Mouse (Mus musculus) regulatory T cell (primary cell): ENCODE data around the gene Nin.

ENCODE experiments used
- in situ Hi-C: fragments of 300-600 bp; cut with MboI, MseI; formaldehyde crosslinking; loops from one replicate; pipeline ENCODE4 v1.15.1; 2025; ENCODE audit warnings: high pct_unique_total_duplicates

Gene Nin

GRCm38 (mm10) chr12:70082935-70083532 lies 30.5 kb downstream of the Nin start:
- in situ Hi-C loops: no loop called here

- in situ Hi-C loops: no loop called here
These were observed 31.0 kb downstream of the Nin start for GRCm38 (mm10) chr12:70082485-70082884.

DNA sequence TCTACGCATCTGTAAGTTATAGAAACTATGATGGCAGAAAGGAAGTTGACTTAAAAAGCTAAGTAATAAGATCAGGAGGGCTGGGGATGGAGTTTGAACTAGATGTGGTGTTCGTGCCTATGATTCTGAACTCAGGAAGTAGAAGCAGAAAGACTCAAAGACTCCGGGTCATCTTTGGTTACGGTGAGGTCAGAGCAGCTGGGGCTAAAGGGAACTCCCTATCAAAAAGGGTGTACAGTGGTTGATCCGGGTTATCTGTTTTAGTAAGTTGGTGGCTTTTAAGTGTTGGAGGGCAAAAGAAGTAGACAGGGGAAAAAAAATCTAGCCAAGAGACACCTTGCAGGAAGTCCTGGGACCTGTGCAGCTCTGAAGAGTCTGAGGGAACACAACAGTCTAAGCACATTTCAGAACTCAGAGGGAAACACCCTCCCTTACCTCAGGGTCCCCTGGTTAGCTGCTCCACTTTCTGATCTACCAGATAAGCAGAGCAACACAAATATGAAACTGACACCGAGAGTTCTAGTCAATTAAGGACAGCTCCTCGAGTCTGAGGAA lies 35.0 kb downstream of the Nin start:
- in situ Hi-C loops: no loop called here

DNA sequence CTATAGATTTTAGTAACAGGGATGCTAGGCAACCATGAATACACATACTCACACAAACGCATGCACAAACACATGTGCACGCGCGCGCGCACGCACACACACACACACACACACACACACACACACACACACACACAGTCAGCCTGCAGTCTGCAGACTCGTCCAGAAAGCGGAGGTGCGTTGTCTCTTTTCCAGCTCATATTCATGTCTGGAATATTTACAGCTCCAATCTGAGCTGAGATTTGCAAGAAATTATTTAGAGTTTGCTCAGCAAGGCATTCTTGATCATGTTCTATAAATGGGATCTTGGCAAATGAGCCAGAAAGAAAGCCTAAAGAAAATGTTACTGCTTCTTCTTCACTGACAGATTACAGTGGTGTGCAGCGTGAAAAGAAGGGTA lies 37.0 kb downstream of the Nin start:
- in situ Hi-C loops: no loop called here

DNA sequence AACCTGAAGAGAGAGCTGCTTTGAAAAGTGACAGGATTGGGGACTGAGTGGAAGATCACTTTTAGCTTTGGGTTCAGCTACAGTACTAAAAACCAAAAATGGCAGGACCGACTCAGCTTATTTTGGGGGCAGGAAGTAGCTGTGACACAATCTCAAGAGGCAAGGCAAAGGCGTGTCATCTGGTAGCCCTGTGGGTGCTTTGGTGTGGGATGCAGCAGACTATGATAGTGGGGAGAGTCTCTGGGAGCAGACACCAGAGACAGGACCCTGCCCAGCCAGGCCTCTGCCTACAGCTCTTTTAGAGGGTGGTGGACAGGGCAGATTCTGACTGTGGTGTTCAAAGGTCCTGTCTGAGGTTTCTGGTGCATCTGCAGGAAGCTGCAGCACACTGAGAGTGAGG lies 38.5 kb downstream of the Nin start:
- in situ Hi-C loops: no loop called here

GRCm38 (mm10) chr12:70070888-70071287 lies 42.6 kb downstream of the Nin start:
- in situ Hi-C loops: no loop called here

- in situ Hi-C loops: no loop called here
These were observed 43.2 kb downstream of the Nin start for GRCm38 (mm10) chr12:70070306-70070705.

GRCm38 (mm10) chr12:70068647-70069257 lies 44.8 kb downstream of the Nin start:
- in situ Hi-C loops: no loop called here

DNA sequence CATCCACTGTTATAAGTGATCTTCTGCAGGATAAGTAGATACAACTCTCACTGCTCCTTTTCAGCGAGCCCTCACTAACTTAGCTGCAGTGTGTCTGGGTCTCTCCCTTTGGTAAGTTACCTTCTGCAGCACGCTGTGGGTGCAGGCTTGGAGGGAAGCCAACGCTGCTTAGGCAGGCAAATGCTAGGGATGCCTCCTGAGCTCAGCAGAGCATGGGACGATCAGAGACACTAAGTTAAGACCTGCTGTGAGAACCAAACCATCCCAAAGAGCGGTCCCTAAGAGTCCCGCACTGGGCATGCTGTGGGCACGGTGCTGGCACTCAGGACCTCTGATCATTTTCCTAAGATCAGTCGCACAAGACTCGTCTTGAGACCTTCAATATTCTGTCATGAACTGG lies 45.7 kb downstream of the Nin start:
- in situ Hi-C loops: no loop called here

DNA sequence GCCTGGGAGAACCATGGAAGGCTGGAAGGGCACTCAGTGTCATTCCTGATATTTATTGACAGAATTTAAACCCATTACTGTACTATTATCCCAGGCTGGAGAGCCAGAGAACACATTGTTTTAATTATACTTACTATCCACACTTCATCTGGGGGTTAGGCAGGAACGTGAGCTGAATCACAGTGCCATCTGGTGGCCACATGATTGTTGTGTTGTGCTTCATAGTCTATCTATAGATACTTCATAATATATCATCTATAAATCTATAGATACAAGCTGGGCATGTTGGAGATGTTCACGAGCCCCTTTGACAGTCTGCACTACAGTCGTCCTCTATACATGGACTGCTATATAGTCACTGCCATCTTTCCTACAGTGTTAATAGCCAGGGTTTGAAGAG lies 51.4 kb downstream of the Nin start:
- in situ Hi-C loops: no loop called here

DNA sequence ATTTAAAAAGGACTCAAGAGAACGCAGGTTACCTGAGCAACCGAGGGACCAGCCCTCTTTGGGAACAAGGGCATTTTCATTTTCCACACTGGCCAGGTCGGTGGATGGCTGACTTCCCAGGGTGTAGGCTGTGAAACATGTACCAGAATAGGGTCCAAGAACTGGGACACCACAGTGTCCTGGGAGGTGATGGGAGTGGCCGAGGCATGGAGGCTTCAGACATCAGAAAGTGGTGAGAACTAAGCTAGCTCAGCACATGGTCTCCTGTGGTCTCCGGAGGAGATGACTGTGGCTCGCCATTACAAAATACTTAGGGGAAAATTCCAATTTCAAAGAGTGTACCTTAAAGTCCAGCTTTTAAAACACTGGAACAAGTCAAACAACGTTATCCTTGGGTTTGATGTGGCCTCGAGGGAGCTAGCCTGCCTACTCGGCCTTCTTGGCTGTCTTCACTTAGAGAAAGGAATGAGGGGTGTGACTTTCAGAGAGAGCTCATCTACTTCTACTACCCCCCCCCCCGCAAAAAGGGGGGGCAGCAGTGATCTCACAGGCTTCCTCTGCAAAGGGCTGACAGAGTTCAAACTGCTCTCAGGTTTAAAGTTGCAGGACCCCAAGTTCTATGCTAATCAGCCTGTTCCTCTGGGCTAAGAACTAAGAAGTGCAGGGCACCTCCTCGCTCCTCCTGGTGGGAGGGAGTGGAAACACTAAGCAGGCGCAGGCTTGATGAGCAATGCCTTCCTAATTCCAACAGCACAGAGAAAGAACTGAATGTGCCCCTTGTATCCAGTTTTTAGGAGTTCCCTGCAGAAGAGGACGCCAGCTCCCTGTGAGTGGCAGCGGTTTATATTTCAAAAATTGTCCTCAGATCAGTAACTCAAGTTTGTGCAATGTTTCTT lies 54.3 kb downstream of the Nin start:
- in situ Hi-C loops: loop anchor here (10.0 kb wide), 1 partner anchor 294 kb away; no protein-coding TSS in a partner anchor

- in situ Hi-C loops: loop anchor here (10.0 kb wide), 1 partner anchor 286 kb away; no protein-coding TSS in a partner anchor
These were observed 62.8 kb downstream of the Nin start for GRCm38 (mm10) chr12:70050699-70051098.

DNA sequence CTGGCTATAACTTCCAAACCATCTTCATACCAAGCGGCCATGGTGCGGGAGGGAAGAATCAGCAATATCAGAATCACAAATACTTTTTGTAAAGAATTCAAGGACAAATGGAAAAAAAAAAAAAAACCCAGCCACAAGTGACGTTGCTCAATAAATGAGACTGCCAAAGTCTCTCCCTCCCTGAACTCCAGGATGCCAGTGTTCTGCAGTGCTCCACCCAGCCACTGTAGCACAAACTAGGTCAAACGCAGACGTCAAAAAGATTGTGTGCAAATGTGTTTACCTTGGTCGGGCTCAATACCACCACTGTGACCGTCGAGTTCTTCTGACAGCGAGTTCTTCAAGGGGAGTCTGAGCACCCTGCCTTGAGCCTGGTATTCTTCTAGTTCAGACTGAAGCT lies 64.8 kb downstream of the Nin start:
- in situ Hi-C loops: no loop called here

DNA sequence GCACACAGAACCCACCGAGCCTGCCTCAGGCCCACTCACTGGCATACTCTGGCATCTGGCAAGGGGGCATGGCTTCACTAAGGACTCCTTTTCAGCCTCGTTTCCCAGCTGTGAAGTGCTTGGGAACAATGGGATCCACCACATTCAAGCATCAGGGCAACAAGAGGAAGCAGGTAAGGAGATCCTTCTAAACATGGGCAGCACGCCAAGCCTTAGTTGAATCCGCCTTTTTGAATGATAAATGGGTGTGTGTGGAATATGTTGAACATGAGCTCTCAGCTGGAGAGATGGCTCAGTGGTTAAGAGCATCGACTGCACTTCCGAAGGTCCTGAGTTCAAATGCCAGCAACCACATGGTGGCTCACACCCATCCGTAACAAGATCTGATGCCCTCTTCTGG lies 66.2 kb downstream of the Nin start:
- in situ Hi-C loops: no loop called here

- in situ Hi-C loops: no loop called here
These were observed 69.2 kb downstream of the Nin start for GRCm38 (mm10) chr12:70044353-70044752.

- in situ Hi-C loops: no loop called here
These were observed 70.1 kb downstream of the Nin start for GRCm38 (mm10) chr12:70043421-70043820.

GRCm38 (mm10) chr12:70040981-70041380 lies 72.5 kb downstream of the Nin start:
- in situ Hi-C loops: no loop called here

GRCm38 (mm10) chr12:70036722-70037305 lies 76.7 kb downstream of the Nin start:
- in situ Hi-C loops: no loop called here

DNA sequence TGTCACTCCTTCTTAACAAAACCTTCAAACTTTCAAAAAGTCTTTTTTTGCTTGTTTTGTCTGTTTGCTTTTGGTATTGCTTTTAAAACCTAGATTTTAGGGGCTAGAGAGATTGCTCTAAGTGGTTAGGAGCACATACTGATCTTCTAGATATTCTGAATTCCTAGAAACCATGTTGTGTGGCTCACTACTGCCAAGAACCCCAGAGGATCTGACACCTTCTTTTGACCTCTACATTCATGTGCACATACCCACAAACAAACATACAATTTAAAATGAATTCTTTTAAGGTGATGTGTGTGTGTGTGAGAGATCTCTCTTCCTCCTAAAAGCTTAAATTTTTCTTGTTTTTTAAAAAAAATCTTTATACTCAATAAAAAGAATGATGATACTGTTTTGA lies 87.3 kb downstream of the Nin start:
- in situ Hi-C loops: no loop called here

DNA sequence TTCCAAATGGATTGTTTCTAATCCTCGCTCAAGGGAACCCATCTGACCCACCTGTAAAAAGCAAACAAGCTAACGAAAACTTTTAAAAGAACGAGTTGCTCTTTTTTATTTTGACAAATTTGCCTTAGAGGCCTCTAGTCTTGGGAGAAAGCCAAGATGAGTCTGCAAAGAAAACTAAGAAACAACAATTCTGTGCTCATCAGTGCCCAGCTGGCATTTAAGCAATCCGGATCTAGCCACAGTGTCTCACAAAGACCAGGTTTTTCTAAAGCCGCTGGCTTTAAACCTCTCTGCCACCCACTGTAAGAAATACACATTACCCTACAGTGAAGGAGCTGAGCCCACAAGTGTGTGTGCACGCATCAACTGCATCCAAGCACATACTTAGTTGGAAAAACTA lies 88.1 kb downstream of the Nin start:
- in situ Hi-C loops: no loop called here

- in situ Hi-C loops: no loop called here
These were observed 89.9 kb downstream of the Nin start for GRCm38 (mm10) chr12:70023580-70023979.

DNA sequence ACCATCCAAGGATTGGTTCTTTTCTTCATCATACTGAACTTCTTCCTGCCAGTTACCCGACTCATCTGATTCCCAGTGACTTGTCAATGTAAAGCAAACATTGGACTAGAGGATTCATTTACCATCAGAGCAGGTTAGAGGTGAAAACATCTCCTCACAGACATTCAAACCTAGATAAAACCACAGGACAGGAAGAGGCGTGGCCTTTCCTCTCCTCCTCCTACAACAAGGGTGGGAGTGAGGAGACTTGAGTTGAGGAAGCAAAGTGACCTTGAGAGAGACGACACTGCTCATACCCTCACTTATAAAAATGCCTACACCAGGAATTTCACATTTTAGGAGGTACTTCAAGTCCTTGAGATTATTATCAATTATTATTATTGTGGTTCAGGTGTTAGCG lies 95.4 kb downstream of the Nin start:
- in situ Hi-C loops: no loop called here
